ENCODE assay signal across 20 mouse cellular contexts in genomic region chr11:97066656-97067360, GRCm38 (mm10). TPM values are rescaled to one million over a fixed set of nuclear protein-coding genes. Genes with fewer than 3 reads are reported as not detected.
DNase-seq lines count a peak whose midpoint lies in the region; ATAC-seq and TF ChIP-seq lines count a peak whose summit lies in the region.
"Had no signal": no experiment of that assay in that cellular context is flagged by ENCODE, and none has a peak within 500 bp of the region (broad histone marks: within the 10 kb centered on the region; RNA-seq: fewer than 3 reads in every experiment).

No protein-coding gene starts in this region.

- no peak for DNase-seq in liver, postnatal 0 days
- DNase-seq in ES-CJ7 (ENCODE audit: low read depth, low spot score): peak; percentile 91
- no peak for DNase-seq in embryonic facial prominence, embryonic 14.5 days (ENCODE audit: low spot score)
- DNase-seq in ovary, adult 18-20 months (ENCODE audit: low spot score): no peak
- DNase-seq: adrenal gland, adult 8-10 months; cerebellum, adult 9-10 months; heart, postnatal 36 days; kidney, adult 18-20 months; kidney, postnatal 36 days; left cerebral cortex, postnatal 4 days; lung, adult 2 months; spleen, adult 18-20 months had no signal

- H3K27ac ChIP-seq in liver, embryonic 16.5 days (ENCODE audit: low read length): no peak overlapping the region
- H3K27ac ChIP-seq in liver, postnatal 0 days (ENCODE audit: low read depth): no peak overlapping the region
- H3K27ac ChIP-seq in embryonic facial prominence, embryonic 14.5 days (replicated peaks; ENCODE audit: low read depth, low read length): no peak overlapping the region
- no peak overlapping the region for H3K27ac ChIP-seq in kidney, embryonic 16.5 days (ENCODE audit: low read length)
- H3K27ac ChIP-seq: midbrain, embryonic 15.5 days had no signal

- no peaks in the 10 kb centered on the region for H3K4me1 ChIP-seq in liver, embryonic 16.5 days (ENCODE audit: control insufficient read depth, low read depth, low read length)
- no peaks in the 10 kb centered on the region for H3K4me1 ChIP-seq in liver, postnatal 0 days (ENCODE audit: insufficient read depth)
- H3K4me1 ChIP-seq in embryonic facial prominence, embryonic 14.5 days (ENCODE audit: control insufficient read depth, insufficient read depth, low read length): no peaks in the 10 kb centered on the region
- no peaks in the 10 kb centered on the region for H3K4me1 ChIP-seq in kidney, embryonic 16.5 days (ENCODE audit: insufficient read depth, low read length)
- H3K4me1 ChIP-seq: midbrain, embryonic 15.5 days had no signal

- no peak overlapping the region for H3K9ac ChIP-seq in liver, embryonic 16.5 days (ENCODE audit: low read depth, low read length)
- no peak overlapping the region for H3K9ac ChIP-seq in liver, postnatal 0 days (replicated peaks)
- no peak overlapping the region for H3K9ac ChIP-seq in embryonic facial prominence, embryonic 14.5 days (ENCODE audit: low read depth, low read length)
- H3K9ac ChIP-seq in kidney, embryonic 16.5 days (replicated peaks; ENCODE audit: low read length): no peak overlapping the region
- H3K9ac ChIP-seq: midbrain, embryonic 15.5 days had no signal

- H3K9me3 ChIP-seq in liver, embryonic 16.5 days (replicated peaks; ENCODE audit: control insufficient read depth, low read length): no peaks in the 10 kb centered on the region
- no peaks in the 10 kb centered on the region for H3K9me3 ChIP-seq in liver, postnatal 0 days (ENCODE audit: low read length)
- no peaks in the 10 kb centered on the region for H3K9me3 ChIP-seq in embryonic facial prominence, embryonic 14.5 days (ENCODE audit: control insufficient read depth, low read length)
- H3K9me3 ChIP-seq in kidney, embryonic 16.5 days (ENCODE audit: low read length): no peaks in the 10 kb centered on the region
- H3K9me3 ChIP-seq: midbrain, embryonic 15.5 days had no signal

- 69% methylated on average over 22 of the region's 22 CpGs for whole genome bisulfite sequencing in liver, embryonic 16.5 days (ENCODE audit: insufficient replicate concordance)
- WGBS in liver, postnatal 0 days (ENCODE audit: insufficient replicate concordance): 75% methylated on average over 22 of the region's 22 CpGs
- WGBS in embryonic facial prominence, embryonic 14.5 days: 46% methylated on average over 22 of the region's 22 CpGs
- WGBS in kidney, embryonic 16.5 days: 47% methylated on average over 22 of the region's 22 CpGs

- no peak for TF ChIP-seq CTCF in liver, postnatal 0 days (IDR thresholded peaks at IDR 0.05; ENCODE audit: low read depth)
- no peak for TF ChIP-seq CTCF in C2C12 (IDR thresholded peaks at IDR 0.05; ENCODE audit: control insufficient read depth, insufficient read depth, insufficient read length)

- ATAC-seq in liver, embryonic 16.5 days (ENCODE audit: low read depth): 0 out of 2 replicates have a peak, but pooled peaks have one; percentile 16
- no peak for ATAC-seq in liver, postnatal 0 days
- 0 out of 2 replicates have a peak, but pooled peaks have one; percentile 24 for ATAC-seq in embryonic facial prominence, embryonic 14.5 days (ENCODE audit: low read depth)
- no peak for ATAC-seq in kidney, embryonic 16.5 days (ENCODE audit: low FRiP score, low TSS enrichment)
- ATAC-seq: CD4-positive, CD25-positive, alpha-beta regulatory T cell, adult 4 months; forebrain, embryonic 14.5 days; midbrain, embryonic 15.5 days; Patski had no signal

- H3K4me3 ChIP-seq in liver, embryonic 16.5 days (ENCODE audit: low read depth, low read length): no peak overlapping the region
- no peak overlapping the region for H3K4me3 ChIP-seq in liver, postnatal 0 days (ENCODE audit: low read depth, low read length)
- no peak overlapping the region for H3K4me3 ChIP-seq in C2C12 (ENCODE audit: insufficient read depth, poor library complexity, severe bottlenecking)
- no peak overlapping the region for H3K4me3 ChIP-seq in embryonic facial prominence, embryonic 14.5 days (ENCODE audit: low read depth, low read length)
- H3K4me3 ChIP-seq in kidney, embryonic 16.5 days (ENCODE audit: low read length): no peak overlapping the region
- H3K4me3 ChIP-seq: midbrain, embryonic 15.5 days had no signal

- no peaks in the 10 kb centered on the region for H3K79me2 ChIP-seq in C2C12 (ENCODE audit: control insufficient read depth, insufficient read depth)

- H3K27me3 ChIP-seq in liver, embryonic 16.5 days (ENCODE audit: control insufficient read depth, insufficient read depth, low read depth, low read length): no peaks in the 10 kb centered on the region
- no peaks in the 10 kb centered on the region for H3K27me3 ChIP-seq in liver, postnatal 0 days (ENCODE audit: insufficient read depth, low read length)
- no peaks in the 10 kb centered on the region for H3K27me3 ChIP-seq in C2C12 (ENCODE audit: control insufficient read depth, insufficient read depth, insufficient read length)
- no peaks in the 10 kb centered on the region for H3K27me3 ChIP-seq in embryonic facial prominence, embryonic 14.5 days (replicated peaks; ENCODE audit: control insufficient read depth, insufficient read depth, low read length)
- no peaks in the 10 kb centered on the region for H3K27me3 ChIP-seq in kidney, embryonic 16.5 days (ENCODE audit: insufficient read depth, low read length)
- H3K27me3 ChIP-seq: midbrain, embryonic 15.5 days; Patski had no signal

- no peak for TF ChIP-seq EP300 in liver, postnatal 0 days (IDR thresholded peaks at IDR 0.05; ENCODE audit: low read depth)

- no peaks in the 10 kb centered on the region for H3K79me3 ChIP-seq in C2C12 (ENCODE audit: low read depth)

- H3K36me3 ChIP-seq in liver, embryonic 16.5 days (ENCODE audit: control insufficient read depth, insufficient read depth): no peaks in the 10 kb centered on the region; the same call in 1 of the 2 replicates
- 0 out of 2 replicates have a peak, but pooled peaks cover 19% of the 10 kb centered on the region for H3K36me3 ChIP-seq in liver, postnatal 0 days (replicated peaks; ENCODE audit: insufficient read depth, low read length)
- H3K36me3 ChIP-seq in C2C12 (ENCODE audit: control insufficient read depth, insufficient read depth): no peaks in the 10 kb centered on the region
- peaks cover 24% of the 10 kb centered on the region for H3K36me3 ChIP-seq in embryonic facial prominence, embryonic 14.5 days (ENCODE audit: control insufficient read depth, insufficient read depth, low read length)
- peaks cover 6% of the 10 kb centered on the region; the same call in 1 of the 2 replicates for H3K36me3 ChIP-seq in kidney, embryonic 16.5 days (ENCODE audit: insufficient read depth, low read length)

- H3K4me2 ChIP-seq in liver, embryonic 16.5 days (ENCODE audit: low read depth, low read length): no peak overlapping the region
- H3K4me2 ChIP-seq in liver, postnatal 0 days (ENCODE audit: low read depth, low read length): no peak overlapping the region
- H3K4me2 ChIP-seq in embryonic facial prominence, embryonic 14.5 days (ENCODE audit: low read depth, low read length): no peak overlapping the region
- no peak overlapping the region for H3K4me2 ChIP-seq in kidney, embryonic 16.5 days (replicated peaks; ENCODE audit: low read depth, low read length)
- H3K4me2 ChIP-seq: heart, embryonic 11.5 days; midbrain, embryonic 15.5 days had no signal

- no peak overlapping the region for H3ac ChIP-seq in C2C12 (ENCODE audit: control insufficient read depth, insufficient read length, low read depth)

TF ChIP-seq in C2C12, 6 proteins besides CTCF, POLR2A, EP300 and RAD21:
- TF ChIP-seq MYOG (IDR thresholded peaks at IDR 0.05; ENCODE audit: control insufficient read depth, extremely low read depth, insufficient read length) (no peak), USF1 (IDR thresholded peaks at IDR 0.05; ENCODE audit: low read depth) (peak; percentile 2)

RNA-seq across cellular contexts. Expression of gene Osbpl7, which starts 16.4 kb away (rescaled TPM):
- 2.6 and 3.6 TPM in 2 replicates for polyA plus RNA-seq in liver, embryonic 16.5 days (2015; fragmentation: Nextera tagmentation; extraction: Ambion mirVana)
- polyA plus RNA-seq in liver, postnatal 0 days (2015; fragmentation: Nextera tagmentation; extraction: Ambion mirVana): 1.8 and 2.4 TPM in 2 replicates
- polyA plus RNA-seq in C2C12 (2012; fragmentation: generic; extraction: Trizol): 1.8 TPM
- 5.0 and 7.1 TPM in 2 replicates for polyA plus RNA-seq in embryonic facial prominence, embryonic 14.5 days (2014; fragmentation: Nextera tagmentation; extraction: Ambion mirVana)
- polyA plus RNA-seq in kidney, embryonic 16.5 days (2015; fragmentation: Nextera tagmentation; extraction: Ambion mirVana): 10.2 and 10.4 TPM in 2 replicates

RNA-seq across cellular contexts. Expression of gene Mrpl10, which starts 25.4 kb away (rescaled TPM):
- polyA plus RNA-seq in liver, embryonic 16.5 days (2015; fragmentation: Nextera tagmentation; extraction: Ambion mirVana): 28.8 and 33.5 TPM in 2 replicates
- 34.1 and 34.5 TPM in 2 replicates for polyA plus RNA-seq in liver, postnatal 0 days (2015; fragmentation: Nextera tagmentation; extraction: Ambion mirVana)
- 77.5 TPM for polyA plus RNA-seq in C2C12 (2012; fragmentation: generic; extraction: Trizol)
- polyA plus RNA-seq in embryonic facial prominence, embryonic 14.5 days (2014; fragmentation: Nextera tagmentation; extraction: Ambion mirVana): 68.9 and 78.1 TPM in 2 replicates
- polyA plus RNA-seq in kidney, embryonic 16.5 days (2015; fragmentation: Nextera tagmentation; extraction: Ambion mirVana): 92.9 and 98.8 TPM in 2 replicates

RNA-seq across cellular contexts. Expression of gene Lrrc46, which starts 25.6 kb away (rescaled TPM):
- polyA plus RNA-seq in liver, embryonic 16.5 days (2015; fragmentation: Nextera tagmentation; extraction: Ambion mirVana): 0.40 and 0.41 TPM in 2 replicates
- polyA plus RNA-seq in liver, postnatal 0 days (2015; fragmentation: Nextera tagmentation; extraction: Ambion mirVana): 0.65 and 0.73 TPM in 2 replicates
- polyA plus RNA-seq in C2C12 (2012; fragmentation: generic; extraction: Trizol): 1.0 TPM
- 2.5 and 7.3 TPM in 2 replicates for polyA plus RNA-seq in embryonic facial prominence, embryonic 14.5 days (2014; fragmentation: Nextera tagmentation; extraction: Ambion mirVana)
- 1.3 and 1.5 TPM in 2 replicates for polyA plus RNA-seq in kidney, embryonic 16.5 days (2015; fragmentation: Nextera tagmentation; extraction: Ambion mirVana)
- polyA plus RNA-seq: CD4-positive, CD25-positive, alpha-beta regulatory T cell, adult 4 months had no signal

RNA-seq across cellular contexts. Expression of gene Scrn2, which starts 37.1 kb away (rescaled TPM):
- 11.1 and 12.2 TPM in 2 replicates for polyA plus RNA-seq in liver, embryonic 16.5 days (2015; fragmentation: Nextera tagmentation; extraction: Ambion mirVana)
- 20.6 and 21.2 TPM in 2 replicates for polyA plus RNA-seq in liver, postnatal 0 days (2015; fragmentation: Nextera tagmentation; extraction: Ambion mirVana)
- 21.1 TPM for polyA plus RNA-seq in C2C12 (2012; fragmentation: generic; extraction: Trizol)
- 14.7 and 16.1 TPM in 2 replicates for polyA plus RNA-seq in embryonic facial prominence, embryonic 14.5 days (2014; fragmentation: Nextera tagmentation; extraction: Ambion mirVana)
- 45.7 and 50.9 TPM in 2 replicates for polyA plus RNA-seq in kidney, embryonic 16.5 days (2015; fragmentation: Nextera tagmentation; extraction: Ambion mirVana)

RNA-seq across cellular contexts. Expression of gene Tbx21, which starts 48.3 kb away (rescaled TPM):
- 0.15 and 0.18 TPM in 2 replicates for polyA plus RNA-seq in liver, embryonic 16.5 days (2015; fragmentation: Nextera tagmentation; extraction: Ambion mirVana)
- polyA plus RNA-seq in liver, postnatal 0 days (2015; fragmentation: Nextera tagmentation; extraction: Ambion mirVana): 0.27 and 0.37 TPM in 2 replicates
- polyA plus RNA-seq in C2C12 (2012; fragmentation: generic; extraction: Trizol): not detected
- polyA plus RNA-seq in embryonic facial prominence, embryonic 14.5 days (2014; fragmentation: Nextera tagmentation; extraction: Ambion mirVana): 0.13 and 0.26 TPM in 2 replicates
- 0.14 and 0.24 TPM in 2 replicates for polyA plus RNA-seq in kidney, embryonic 16.5 days (2015; fragmentation: Nextera tagmentation; extraction: Ambion mirVana)
- polyA plus RNA-seq: heart, embryonic 11.5 days; Patski had no signal

Comparison
In these comparisons a context has a peak if more than half of its experiments do, and no peak if none do; other contexts are left out.
1. ATAC-seq: peak in liver, embryonic 16.5 days (single experiment) and embryonic facial prominence, embryonic 14.5 days (single experiment); none in liver, postnatal 0 days (single experiment) and kidney, embryonic 16.5 days (single experiment).